Mouse (Mus musculus) CD4-positive, CD25-positive, alpha-beta regulatory T cell, adult 9 weeks (primary cell): ENCODE results near the gene Gm3839. TPM values are rescaled to one million over a fixed set of nuclear protein-coding genes. Genes with fewer than 3 reads are reported as not detected.

Source experiments
- polyA plus RNA-seq: library from polyadenylated mRNA; unstranded; fragments of 100-300 nt; shearing (Covaris generic); gene quantifications from one replicate; pipeline ENCODE4 v1.2.1, GENCODE M21; 2017

The Gm3839 gene
- 3.0 TPM for polyA plus RNA-seq

GRCm38 (mm10) chr14:11356626-11357025 lies at the start of gene Gm3839:
Gene Gm3839, minus strand, starts transcription at chr14:11356726.

Other genes with a start within 250 kb of the Gm3839 start
- 14.5 TPM for gene Fhit, start 194.7 kb downstream of the Gm3839 start, polyA plus RNA-seq
- 0.05 TPM for gene Ptprg, start 196.8 kb upstream of the Gm3839 start, polyA plus RNA-seq